Mouse (Mus musculus) thymus, adult 2 months (tissue): ENCODE measurements around the gene Tec.

Source experiments
- CTCF ChIP-seq: fragments of 200-500 bp; IDR thresholded peaks from 2 replicates; pipeline ENCODE4 v1.5.1; 2012; ENCODE audit warnings: mild to moderate bottlenecking, control low read depth, low read length, moderate library complexity, borderline replicate concordance; ENCODE audit not compliant: control insufficient read depth, poor library complexity, insufficient read depth; ENCODE audit errors: extremely low read depth
- POLR2A ChIP-seq: fragments of 200-500 bp; IDR thresholded peaks from 2 replicates; pipeline ENCODE4 v1.6.1; 2012; ENCODE audit warnings: mild to moderate bottlenecking, low read length, control low read depth, moderate library complexity; ENCODE audit not compliant: control insufficient read depth, poor library complexity, insufficient read depth; ENCODE audit errors: extremely low read depth

- TF ChIP-seq POLR2A (no peak), CTCF (no peak)
Measured at GRCm38 (mm10) chr5:72854141-72854990, 13.9 kb downstream of the Tec start.
